Mouse (Mus musculus) right cerebral cortex, postnatal 4 days (tissue): ENCODE results near the gene Psmc2.

Source experiments
- DNase-seq: peaks from one replicate; pipeline ENCODE4 v3.0.0-alpha.2; 2022

Psmc2 gene

GRCm38 (mm10) chr5:21785053-21785452 is at the start of gene Psmc2, which contains the start of gene Dnajc2:
Psmc2 (plus strand) TSS chr5:21785283.
Dnajc2 (minus strand) TSS chr5:21785251.
- peak; percentile 90 for DNase-seq

GRCm38 (mm10) chr5:21735584-21735983 is 49.5 kb upstream of the Psmc2 start:
- peak; percentile 74 for DNase-seq

GRCm38 (mm10) chr5:21736046-21736445 is 49.0 kb upstream of the Psmc2 start:
- no peak for DNase-seq

- peak; percentile 91 for DNase-seq
These were observed 48.0 kb upstream of the Psmc2 start, which contains the start of gene Pmpcb for GRCm38 (mm10) chr5:21736956-21737585. Pmpcb (plus strand) TSS chr5:21737141.

GRCm38 (mm10) chr5:21737620-21738019 is 47.5 kb upstream of the Psmc2 start:
- no peak for DNase-seq

- DNase-seq = no peak
These were observed 46.0 kb upstream of the Psmc2 start for GRCm38 (mm10) chr5:21739120-21739519.

- no peak for DNase-seq
These were observed 45.2 kb upstream of the Psmc2 start for GRCm38 (mm10) chr5:21739881-21740280.

GRCm38 (mm10) chr5:21743606-21744005 is 41.5 kb upstream of the Psmc2 start:
- no peak for DNase-seq

GRCm38 (mm10) chr5:21744651-21745050 is 40.4 kb upstream of the Psmc2 start:
- DNase-seq = no peak

GRCm38 (mm10) chr5:21745966-21746365 is 39.1 kb upstream of the Psmc2 start:
- no peak for DNase-seq

GRCm38 (mm10) chr5:21768506-21768905 is 16.6 kb upstream of the Psmc2 start:
- no peak for DNase-seq

GRCm38 (mm10) chr5:21769841-21770240 is 15.2 kb upstream of the Psmc2 start:
- DNase-seq = no peak

- no peak for DNase-seq
These were observed 8.6 kb upstream of the Psmc2 start for GRCm38 (mm10) chr5:21776491-21776890.

- DNase-seq = no peak
These were observed 676 bp upstream of the Psmc2 start for GRCm38 (mm10) chr5:21784161-21785052.

- DNase-seq = no peak
These were observed 693 bp downstream of the Psmc2 start for GRCm38 (mm10) chr5:21785776-21786175.

GRCm38 (mm10) chr5:21786258-21787185 is 1.4 kb downstream of the Psmc2 start:
- peak; percentile 92 for DNase-seq

- no peak for DNase-seq
These were observed 2.4 kb downstream of the Psmc2 start for GRCm38 (mm10) chr5:21787186-21788105.

GRCm38 (mm10) chr5:21789061-21789460 is 4.0 kb downstream of the Psmc2 start:
- DNase-seq = no peak

GRCm38 (mm10) chr5:21792166-21792565 is 7.1 kb downstream of the Psmc2 start:
- no peak for DNase-seq

- no peak for DNase-seq
These were observed 17.8 kb downstream of the Psmc2 start for GRCm38 (mm10) chr5:21802907-21803306.

GRCm38 (mm10) chr5:21803691-21804188 is 18.7 kb downstream of the Psmc2 start:
- no peak for DNase-seq

GRCm38 (mm10) chr5:21804837-21805236 is 19.8 kb downstream of the Psmc2 start:
- DNase-seq = no peak
